Mouse (Mus musculus) C2C12 (cell line): Measurements from ENCODE around the gene Osbpl2. TPM values are rescaled to one million over a fixed set of nuclear protein-coding genes. Genes with fewer than 3 reads are reported as not detected.

Experiments
- H3K27me3 ChIP-seq: one replicate; pipeline ENCODE4 v1.6.1; 2011; ENCODE audit not compliant: control insufficient read depth, insufficient read depth, insufficient read length
- H3K36me3 ChIP-seq: one replicate; pipeline ENCODE4 v1.6.1; 2011; ENCODE audit not compliant: control insufficient read depth, insufficient read depth
- H3K4me3 ChIP-seq: one replicate; pipeline ENCODE4 v1.5.1; 2011; ENCODE audit warnings: mild to moderate bottlenecking, control low read depth; ENCODE audit not compliant: poor library complexity, insufficient read depth, severe bottlenecking
- H3K79me2 ChIP-seq: one replicate; pipeline ENCODE4 v1.6.1; 2011; ENCODE audit not compliant: control insufficient read depth, insufficient read depth
- H3K79me3 ChIP-seq: one replicate; pipeline ENCODE4 v1.6.1; 2011; ENCODE audit warnings: low read depth, control low read depth
- H3ac ChIP-seq: one replicate; pipeline ENCODE3; 2011; ENCODE audit warnings: low read depth; ENCODE audit not compliant: control insufficient read depth, insufficient read length
- CEBPB ChIP-seq: IDR thresholded peaks from one replicate; pipeline ENCODE4 v1.6.1; 2011; ENCODE audit warnings: low read depth, mild to moderate bottlenecking, control low read depth, moderate library complexity
- CTCF ChIP-seq: IDR thresholded peaks from one replicate; pipeline ENCODE4 v1.5.1; 2011; ENCODE audit not compliant: control insufficient read depth, insufficient read depth, insufficient read length
- FOSL1 ChIP-seq: IDR thresholded peaks from one replicate; pipeline ENCODE4 v1.8.0; 2011; ENCODE audit warnings: mild to moderate bottlenecking, low read length; ENCODE audit not compliant: poor library complexity, insufficient read depth, severe bottlenecking
- MAX ChIP-seq: IDR thresholded peaks from one replicate; pipeline ENCODE4 v1.6.1; 2011; ENCODE audit warnings: mild to moderate bottlenecking, control low read depth
- MYOD1 ChIP-seq: IDR thresholded peaks from one replicate; pipeline ENCODE4 v1.6.1; 2011; ENCODE audit warnings: low read depth; ENCODE audit not compliant: control insufficient read depth, insufficient read length
- MYOG ChIP-seq: IDR thresholded peaks from one replicate; pipeline ENCODE4 v1.6.1; 2011; ENCODE audit not compliant: control insufficient read depth, insufficient read length; ENCODE audit errors: extremely low read depth
- USF1 ChIP-seq: IDR thresholded peaks from one replicate; pipeline ENCODE4 v1.6.1; 2011; ENCODE audit warnings: low read depth, mild to moderate bottlenecking, control low read depth, moderate library complexity
- polyA plus RNA-seq: library from polyadenylated mRNA; unstranded; fragments of >200 nt; fragmentation: generic; extraction: Trizol; gene quantifications from one replicate; pipeline ENCODE4 v1.2.1, GENCODE M21; 2012; ENCODE audit warnings: missing spikeins

Osbpl2 gene
- polyA plus RNA-seq, 1 experiment, result 9.2 TPM

GRCm38 (mm10) chr2:180117485-180118194 is 1.5 kb upstream of the Osbpl2 start:
- Histone ChIP-seq H3K4me3 (no peak overlapping the region), H3ac (no peak overlapping the region), H3K36me3 (no peaks in the 10 kb centered on the region), H3K27me3 (no peaks in the 10 kb centered on the region), H3K79me2 (no peaks in the 10 kb centered on the region), H3K79me3 (no peaks in the 10 kb centered on the region)
- TF ChIP-seq MAX (no peak), CEBPB (no peak), CTCF (no peak), MYOG (no peak), FOSL1 (no peak), USF1 (no peak), MYOD1 (no peak)

GRCm38 (mm10) chr2:180119439-180120291 is 559 bp downstream of the Osbpl2 start:
- Histone ChIP-seq H3K36me3 (no peaks in the 10 kb centered on the region), H3K4me3 (peak overlapping the region; percentile 72), H3K27me3 (no peaks in the 10 kb centered on the region), H3ac (peak overlapping the region; percentile 45), H3K79me3 (no peaks in the 10 kb centered on the region), H3K79me2 (no peaks in the 10 kb centered on the region)
- TF ChIP-seq CTCF (no peak), MYOD1 (no peak)

- H3K27me3 ChIP-seq, result no peaks in the 10 kb centered on the region
- no peak overlapping the region for H3K4me3 ChIP-seq
- H3K79me2 ChIP-seq, result no peaks in the 10 kb centered on the region
- no peak overlapping the region for H3ac ChIP-seq
- TF ChIP-seq MYOG, result no peak
- H3K79me3 ChIP-seq, result no peaks in the 10 kb centered on the region
- H3K36me3 ChIP-seq, result no peaks in the 10 kb centered on the region
These were observed 1.2 kb downstream of the Osbpl2 start for GRCm38 (mm10) chr2:180120292-180120761.

GRCm38 (mm10) chr2:180124192-180124591 is 5.1 kb downstream of the Osbpl2 start:
- TF ChIP-seq FOSL1 (no peak), MYOG (no peak), CTCF (no peak), MAX (no peak), USF1 (no peak), MYOD1 (no peak), CEBPB (no peak)
- no peaks in the 10 kb centered on the region for H3K79me2 ChIP-seq
- no peaks in the 10 kb centered on the region for H3K36me3 ChIP-seq
- no peaks in the 10 kb centered on the region for H3K79me3 ChIP-seq
- no peaks in the 10 kb centered on the region for H3K27me3 ChIP-seq
- no peak overlapping the region for H3K4me3 ChIP-seq
- H3ac ChIP-seq, result no peak overlapping the region

GRCm38 (mm10) chr2:180126195-180126594 is 7.1 kb downstream of the Osbpl2 start:
- H3K79me2 ChIP-seq, result no peaks in the 10 kb centered on the region
- H3K4me3 ChIP-seq, result no peak overlapping the region
- TF ChIP-seq USF1, result peak; percentile 9
- TF ChIP-seq CEBPB, result no peak
- no peak for TF ChIP-seq MYOD1
- H3K36me3 ChIP-seq, result no peaks in the 10 kb centered on the region
- H3K79me3 ChIP-seq, result no peaks in the 10 kb centered on the region
- H3ac ChIP-seq, result no peak overlapping the region
- no peaks in the 10 kb centered on the region for H3K27me3 ChIP-seq

GRCm38 (mm10) chr2:180127675-180128074 is 8.6 kb downstream of the Osbpl2 start:
- no peaks in the 10 kb centered on the region for H3K36me3 ChIP-seq
- no peak overlapping the region for H3ac ChIP-seq
- no peaks in the 10 kb centered on the region for H3K79me3 ChIP-seq
- no peaks in the 10 kb centered on the region for H3K27me3 ChIP-seq
- no peak overlapping the region for H3K4me3 ChIP-seq
- TF ChIP-seq FOSL1 (no peak), MYOG (no peak), MYOD1 (no peak), MAX (no peak), USF1 (no peak), CEBPB (no peak), CTCF (no peak)
- no peaks in the 10 kb centered on the region for H3K79me2 ChIP-seq
